Mouse (Mus musculus): Measurements from ENCODE around the gene Antxr1. TPM values are rescaled to one million over a fixed set of nuclear protein-coding genes. Genes with fewer than 3 reads are reported as not detected.

Gene Antxr1
- polyA plus RNA-seq, 1 experiment from 2014 or later, result 7.7 TPM

DNA sequence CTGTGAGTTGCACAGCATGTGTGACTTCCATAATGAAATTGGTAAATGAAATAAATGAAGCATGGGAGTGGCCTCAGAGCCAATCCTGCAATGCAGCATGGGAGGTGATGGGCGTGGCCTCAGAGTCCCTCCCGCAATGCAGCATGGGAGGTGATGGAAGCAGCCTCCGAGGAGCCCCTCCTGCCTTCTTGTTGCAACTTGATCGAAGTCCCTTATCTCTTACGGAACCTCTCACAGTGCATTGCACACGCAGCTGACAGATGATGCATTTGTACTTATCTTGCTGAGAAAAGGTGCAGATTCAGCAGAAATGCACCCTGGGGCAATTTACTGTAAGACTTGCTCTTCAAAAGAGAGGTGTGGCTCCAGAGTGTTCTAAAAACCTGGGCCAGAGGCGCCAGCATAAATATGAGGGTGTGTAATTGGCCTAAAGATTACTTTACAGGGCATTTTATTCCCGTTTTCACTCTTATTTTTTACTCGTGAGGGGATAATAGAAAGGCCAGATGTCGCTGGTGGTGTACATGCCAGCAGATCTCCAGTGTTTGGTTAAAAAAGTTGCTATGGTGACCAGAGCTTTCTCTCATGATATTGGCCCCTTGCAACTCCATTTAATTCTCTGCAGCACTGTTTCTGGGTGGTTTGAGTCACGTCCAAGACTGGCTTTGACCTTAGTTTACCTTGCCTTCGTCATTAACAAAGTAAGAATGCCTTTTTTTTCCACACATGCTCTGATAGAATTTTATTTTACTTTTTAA, 195.6 kb downstream of the Antxr1 start:
- no peak overlapping the region for H3K4me3 ChIP-seq (ENCODE audit: low read length)
- no peak for ATAC-seq (ENCODE audit: low FRiP score, low TSS enrichment)
- peaks cover 5% of the 10 kb centered on the region; the same call in 1 of the 2 replicates for H3K36me3 ChIP-seq (ENCODE audit: control insufficient read depth, insufficient read depth, low read length)
- H3K4me1 ChIP-seq (ENCODE audit: control insufficient read depth, insufficient read depth, low read length), result 0 out of 2 replicates have a peak, but pooled peaks cover 5% of the 10 kb centered on the region
- no peaks in the 10 kb centered on the region for H3K27me3 ChIP-seq (ENCODE audit: control insufficient read depth, insufficient read depth, low read length)
- H3K9ac ChIP-seq (ENCODE audit: low read depth, low read length), result no peak overlapping the region
- H3K9me3 ChIP-seq (ENCODE audit: control insufficient read depth, low read length), result no peaks in the 10 kb centered on the region
- no peak overlapping the region for H3K27ac ChIP-seq (ENCODE audit: low read depth, low read length)
- 82% methylated on average over 12 of the region's 12 CpGs for WGBS
- H3K4me2 ChIP-seq (replicated peaks; ENCODE audit: low read depth, low read length), result no peak overlapping the region

- no peaks in the 10 kb centered on the region for H3K27me3 ChIP-seq (ENCODE audit: control insufficient read depth, insufficient read depth, low read length)
- no peak overlapping the region for H3K27ac ChIP-seq (ENCODE audit: low read depth, low read length)
- H3K9ac ChIP-seq (ENCODE audit: low read depth, low read length), result no peak overlapping the region
- no peaks in the 10 kb centered on the region for H3K4me1 ChIP-seq (ENCODE audit: control insufficient read depth, insufficient read depth, low read length)
- H3K36me3 ChIP-seq (ENCODE audit: control insufficient read depth, insufficient read depth, low read length), result peaks cover 5% of the 10 kb centered on the region; the same call in 1 of the 2 replicates
- H3K4me2 ChIP-seq (replicated peaks; ENCODE audit: low read depth, low read length), result no peak overlapping the region
- H3K9me3 ChIP-seq (ENCODE audit: control insufficient read depth, low read length), result no peaks in the 10 kb centered on the region
- H3K4me3 ChIP-seq (ENCODE audit: low read length), result no peak overlapping the region
- ATAC-seq (ENCODE audit: low FRiP score, low TSS enrichment), result no peak
- WGBS, result 82% methylated on average over 5 of the region's 5 CpGs
Observed at GRCm38 (mm10) chr6:87138479-87138878, 197.1 kb downstream of the Antxr1 start.

- Histone ChIP-seq H3K4me1 (ENCODE audit: control insufficient read depth, insufficient read depth, low read length) (no peaks in the 10 kb centered on the region), H3K9ac (ENCODE audit: low read depth, low read length) (no peak overlapping the region), H3K27ac (ENCODE audit: low read depth, low read length) (no peak overlapping the region), H3K27me3 (ENCODE audit: control insufficient read depth, insufficient read depth, low read length) (no peaks in the 10 kb centered on the region), H3K4me3 (ENCODE audit: low read length) (no peak overlapping the region), H3K36me3 (ENCODE audit: control insufficient read depth, insufficient read depth, low read length) (peaks cover 5% of the 10 kb centered on the region; the same call in 1 of the 2 replicates), H3K9me3 (ENCODE audit: control insufficient read depth, low read length) (no peaks in the 10 kb centered on the region), H3K4me2 (replicated peaks; ENCODE audit: low read depth, low read length) (no peak overlapping the region)
- no peak for ATAC-seq (ENCODE audit: low FRiP score, low TSS enrichment)
- 78% methylated on average over 12 of the region's 12 CpGs for WGBS
Observed at GRCm38 (mm10) chr6:87133966-87134546, 201.6 kb downstream of the Antxr1 start.

DNA sequence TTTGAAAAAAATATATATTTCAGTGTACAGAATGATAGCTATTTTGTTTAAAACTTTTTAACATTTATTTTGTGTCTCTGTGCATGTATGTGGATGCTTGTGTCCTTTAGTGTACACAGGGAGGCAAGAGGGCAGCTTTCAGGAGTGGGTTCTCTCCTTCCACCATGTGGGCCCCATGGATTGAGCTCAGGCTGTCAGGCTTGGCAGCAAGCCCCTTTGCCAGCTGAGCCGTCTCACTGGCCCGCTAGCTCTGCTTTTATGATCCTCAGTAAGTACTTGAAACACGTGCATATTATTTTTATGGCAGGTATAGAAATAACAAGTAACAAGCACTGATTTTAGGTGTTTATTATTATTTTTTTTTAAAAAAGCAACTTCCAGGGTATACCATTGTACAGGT, 202.1 kb downstream of the Antxr1 start:
- 82% methylated on average over 3 of the region's 3 CpGs for WGBS
- no peaks in the 10 kb centered on the region for H3K4me1 ChIP-seq (ENCODE audit: control insufficient read depth, insufficient read depth, low read length)
- ATAC-seq (ENCODE audit: low FRiP score, low TSS enrichment), result no peak
- no peak overlapping the region for H3K27ac ChIP-seq (ENCODE audit: low read depth, low read length)
- H3K4me3 ChIP-seq (ENCODE audit: low read length), result no peak overlapping the region
- H3K4me2 ChIP-seq (replicated peaks; ENCODE audit: low read depth, low read length), result no peak overlapping the region
- no peaks in the 10 kb centered on the region for H3K9me3 ChIP-seq (ENCODE audit: control insufficient read depth, low read length)
- H3K27me3 ChIP-seq (ENCODE audit: control insufficient read depth, insufficient read depth, low read length), result no peaks in the 10 kb centered on the region
- peaks cover 5% of the 10 kb centered on the region; the same call in 1 of the 2 replicates for H3K36me3 ChIP-seq (ENCODE audit: control insufficient read depth, insufficient read depth, low read length)
- no peak overlapping the region for H3K9ac ChIP-seq (ENCODE audit: low read depth, low read length)

DNA sequence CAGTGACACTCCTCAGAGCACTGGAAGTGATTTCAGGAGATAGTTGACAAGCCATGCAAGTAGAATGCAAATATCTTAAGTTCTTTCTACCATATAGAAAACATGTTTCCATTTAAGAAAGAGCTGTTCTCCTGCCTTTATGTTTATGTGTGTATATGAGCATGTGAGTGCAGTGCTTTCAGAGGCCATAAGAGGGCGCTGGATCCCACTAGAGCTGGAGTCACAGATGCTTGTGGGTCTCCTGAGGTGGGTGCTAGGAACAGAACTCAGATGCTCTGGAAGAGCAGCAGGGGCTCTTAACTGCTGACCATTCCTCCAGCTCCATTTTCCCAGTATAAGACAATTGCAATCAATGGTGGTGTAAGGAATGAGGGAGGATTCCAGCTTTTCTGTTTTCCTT, 204.5 kb downstream of the Antxr1 start:
- no peaks in the 10 kb centered on the region for H3K9me3 ChIP-seq (ENCODE audit: control insufficient read depth, low read length)
- no peak overlapping the region for H3K4me2 ChIP-seq (replicated peaks; ENCODE audit: low read depth, low read length)
- H3K4me1 ChIP-seq (ENCODE audit: control insufficient read depth, insufficient read depth, low read length), result no peaks in the 10 kb centered on the region
- H3K27me3 ChIP-seq (ENCODE audit: control insufficient read depth, insufficient read depth, low read length), result no peaks in the 10 kb centered on the region
- WGBS, result 67% methylated on average over 1 of the region's 1 CpGs
- no peak for ATAC-seq (ENCODE audit: low FRiP score, low TSS enrichment)
- no peak overlapping the region for H3K27ac ChIP-seq (ENCODE audit: low read depth, low read length)
- H3K9ac ChIP-seq (ENCODE audit: low read depth, low read length), result no peak overlapping the region
- H3K4me3 ChIP-seq (ENCODE audit: low read length), result no peak overlapping the region
- H3K36me3 ChIP-seq (ENCODE audit: control insufficient read depth, insufficient read depth, low read length), result peaks cover 4% of the 10 kb centered on the region; the same call in 1 of the 2 replicates

- 93% methylated on average over 7 of the region's 7 CpGs for WGBS
Observed at GRCm38 (mm10) chr6:87130628-87131027, 205.0 kb downstream of the Antxr1 start.

GRCm38 (mm10) chr6:87129861-87130260, 205.8 kb downstream of the Antxr1 start:
- H3K36me3 ChIP-seq (ENCODE audit: control insufficient read depth, insufficient read depth, low read length), result no peaks in the 10 kb centered on the region
- H3K4me2 ChIP-seq (replicated peaks; ENCODE audit: low read depth, low read length), result no peak overlapping the region
- H3K27me3 ChIP-seq (ENCODE audit: control insufficient read depth, insufficient read depth, low read length), result no peaks in the 10 kb centered on the region
- no peak overlapping the region for H3K27ac ChIP-seq (ENCODE audit: low read depth, low read length)
- 91% methylated on average over 8 of the region's 8 CpGs for WGBS
- no peak for ATAC-seq (ENCODE audit: low FRiP score, low TSS enrichment)
- H3K9ac ChIP-seq (ENCODE audit: low read depth, low read length), result no peak overlapping the region
- H3K9me3 ChIP-seq (ENCODE audit: control insufficient read depth, low read length), result no peaks in the 10 kb centered on the region
- H3K4me3 ChIP-seq (ENCODE audit: low read length), result no peak overlapping the region
- no peaks in the 10 kb centered on the region for H3K4me1 ChIP-seq (ENCODE audit: control insufficient read depth, insufficient read depth, low read length)

More at GRCm38 (mm10) chr6:87130628-87131027, 205.0 kb downstream of the Antxr1 start:
- H3K36me3 ChIP-seq (ENCODE audit: control insufficient read depth, insufficient read depth, low read length), result no peaks in the 10 kb centered on the region; the same call in 1 of the 2 replicates
- H3K4me3 ChIP-seq (ENCODE audit: low read length), result no peak overlapping the region
- no peaks in the 10 kb centered on the region for H3K4me1 ChIP-seq (ENCODE audit: control insufficient read depth, insufficient read depth, low read length)
- no peak overlapping the region for H3K4me2 ChIP-seq (replicated peaks; ENCODE audit: low read depth, low read length)
- H3K9me3 ChIP-seq (ENCODE audit: control insufficient read depth, low read length), result no peaks in the 10 kb centered on the region
- H3K27me3 ChIP-seq (ENCODE audit: control insufficient read depth, insufficient read depth, low read length), result no peaks in the 10 kb centered on the region
- ATAC-seq (ENCODE audit: low FRiP score, low TSS enrichment), result no peak
- no peak overlapping the region for H3K9ac ChIP-seq (ENCODE audit: low read depth, low read length)
- no peak overlapping the region for H3K27ac ChIP-seq (ENCODE audit: low read depth, low read length)

GRCm38 (mm10) chr6:87127049-87127753, 208.4 kb downstream of the Antxr1 start:
- H3K4me3 ChIP-seq (ENCODE audit: low read length), result no peak overlapping the region
- WGBS, result 53% methylated on average over 8 of the region's 8 CpGs
- no peak overlapping the region for H3K4me2 ChIP-seq (replicated peaks; ENCODE audit: low read depth, low read length)
- H3K27me3 ChIP-seq (ENCODE audit: control insufficient read depth, insufficient read depth, low read length), result no peaks in the 10 kb centered on the region
- no peaks in the 10 kb centered on the region for H3K36me3 ChIP-seq (ENCODE audit: control insufficient read depth, insufficient read depth, low read length)
- no peak overlapping the region for H3K9ac ChIP-seq (ENCODE audit: low read depth, low read length)
- H3K4me1 ChIP-seq (ENCODE audit: control insufficient read depth, insufficient read depth, low read length), result no peaks in the 10 kb centered on the region
- H3K9me3 ChIP-seq (ENCODE audit: control insufficient read depth, low read length), result no peaks in the 10 kb centered on the region
- no peak overlapping the region for H3K27ac ChIP-seq (ENCODE audit: low read depth, low read length)
- ATAC-seq (ENCODE audit: low FRiP score, low TSS enrichment), result no peak

- no peak overlapping the region for H3K4me2 ChIP-seq (replicated peaks; ENCODE audit: low read depth, low read length)
- H3K36me3 ChIP-seq (ENCODE audit: control insufficient read depth, insufficient read depth, low read length), result no peaks in the 10 kb centered on the region
- no peak overlapping the region for H3K4me3 ChIP-seq (ENCODE audit: low read length)
- no peak for ATAC-seq (ENCODE audit: low FRiP score, low TSS enrichment)
- H3K27ac ChIP-seq (ENCODE audit: low read depth, low read length), result no peak overlapping the region
- H3K9ac ChIP-seq (ENCODE audit: low read depth, low read length), result no peak overlapping the region
- WGBS, result 92% methylated on average over 4 of the region's 4 CpGs
- H3K4me1 ChIP-seq (ENCODE audit: control insufficient read depth, insufficient read depth, low read length), result no peaks in the 10 kb centered on the region
- no peaks in the 10 kb centered on the region for H3K9me3 ChIP-seq (ENCODE audit: control insufficient read depth, low read length)
- H3K27me3 ChIP-seq (ENCODE audit: control insufficient read depth, insufficient read depth, low read length), result no peaks in the 10 kb centered on the region
Observed at GRCm38 (mm10) chr6:87123973-87124372, 211.6 kb downstream of the Antxr1 start.
